Mouse (Mus musculus) liver, embryonic 14.5 days (tissue): Measurements from ENCODE around the gene Ints5.

Experiments used
- CTCF ChIP-seq: IDR thresholded peaks from 2 replicates; pipeline ENCODE4 v1.5.1; 2016; ENCODE audit warnings: antibody characterized with exemption, low read depth, control low read depth
- EP300 ChIP-seq: IDR thresholded peaks from 2 replicates; pipeline ENCODE4 v1.6.1; 2016; ENCODE audit warnings: antibody characterized with exemption, low read depth

- TF ChIP-seq CTCF = no peak
- no peak for TF ChIP-seq EP300
Measured at GRCm38 (mm10) chr19:8895397-8895960, 2.7 kb downstream of the Ints5 start.
